Mouse (Mus musculus): ENCODE measurements around the gene Hoxd3. TPM values are rescaled to one million over a fixed set of nuclear protein-coding genes. Genes with fewer than 3 reads are reported as not detected.
A peak's percentile ranks its signal among the peaks of the same experiment; 100 is the strongest.

The Hoxd3 gene
- total RNA-seq (2014; fragmentation: Nextera tagmentation) (not detected in 2 replicates), total RNA-seq (2017) (not detected in 2 replicates)

GRCm38 (mm10) chr2:74711721-74712621, at the start of gene Hoxd3, which contains the start of gene Hoxd4:
Gene Hoxd3, plus strand, starts transcription at chr2:74711927.
Gene Hoxd4, plus strand, starts transcription at chr2:74711929.
- no peak for ATAC-seq (replicated peaks; ENCODE audit: poor library complexity, severe bottlenecking)

- peak; percentile 43; the same call in 1 of the 2 replicates for ATAC-seq (replicated peaks; ENCODE audit: poor library complexity, severe bottlenecking)
Measured at GRCm38 (mm10) chr2:74663291-74663925, 48.3 kb upstream of the Hoxd3 start.

GRCm38 (mm10) chr2:74666411-74666810, 45.3 kb upstream of the Hoxd3 start:
- no peak for ATAC-seq (replicated peaks; ENCODE audit: poor library complexity, severe bottlenecking)

GRCm38 (mm10) chr2:74667191-74667841, 44.4 kb upstream of the Hoxd3 start:
- no peak for ATAC-seq (replicated peaks; ENCODE audit: poor library complexity, severe bottlenecking)

GRCm38 (mm10) chr2:74667842-74668357, 43.8 kb upstream of the Hoxd3 start, which contains the start of gene Hoxd13:
Gene Hoxd13, plus strand, starts transcription at chr2:74668310.
- 0 out of 2 replicates have a peak, but pooled peaks have one; percentile 18 for ATAC-seq (replicated peaks; ENCODE audit: poor library complexity, severe bottlenecking)

- ATAC-seq (replicated peaks; ENCODE audit: poor library complexity, severe bottlenecking), result no peak
Measured at GRCm38 (mm10) chr2:74668370-74669229, 43.1 kb upstream of the Hoxd3 start.

- no peak for ATAC-seq (replicated peaks; ENCODE audit: poor library complexity, severe bottlenecking)
Measured at GRCm38 (mm10) chr2:74669230-74669578, 42.5 kb upstream of the Hoxd3 start.

GRCm38 (mm10) chr2:74669650-74670235, 42.0 kb upstream of the Hoxd3 start:
- no peak for ATAC-seq (replicated peaks; ENCODE audit: poor library complexity, severe bottlenecking)

- no peak for ATAC-seq (replicated peaks; ENCODE audit: poor library complexity, severe bottlenecking)
Measured at GRCm38 (mm10) chr2:74670632-74671188, 41.0 kb upstream of the Hoxd3 start.

GRCm38 (mm10) chr2:74671847-74672246, 39.9 kb upstream of the Hoxd3 start:
- ATAC-seq (replicated peaks; ENCODE audit: poor library complexity, severe bottlenecking), result no peak

- ATAC-seq (replicated peaks; ENCODE audit: poor library complexity, severe bottlenecking), result peak; percentile 82
Measured at GRCm38 (mm10) chr2:74672481-74673362, 39.0 kb upstream of the Hoxd3 start.

- no peak for ATAC-seq (replicated peaks; ENCODE audit: poor library complexity, severe bottlenecking)
Measured at GRCm38 (mm10) chr2:74673835-74674425, 37.8 kb upstream of the Hoxd3 start.

GRCm38 (mm10) chr2:74674881-74675665, 36.7 kb upstream of the Hoxd3 start, which contains the start of gene Hoxd12:
Gene Hoxd12, plus strand, starts transcription at chr2:74675013.
- no peak for ATAC-seq (replicated peaks; ENCODE audit: poor library complexity, severe bottlenecking)

GRCm38 (mm10) chr2:74675666-74676282, 36.0 kb upstream of the Hoxd3 start:
- no peak for ATAC-seq (replicated peaks; ENCODE audit: poor library complexity, severe bottlenecking)

GRCm38 (mm10) chr2:74676376-74677052, 35.2 kb upstream of the Hoxd3 start:
- no peak for ATAC-seq (replicated peaks; ENCODE audit: poor library complexity, severe bottlenecking)

- ATAC-seq (replicated peaks; ENCODE audit: poor library complexity, severe bottlenecking), result no peak
Measured at GRCm38 (mm10) chr2:74677106-74677505, 34.6 kb upstream of the Hoxd3 start.
